Mouse (Mus musculus): ENCODE data around the gene Dnah10. TPM values are rescaled to one million over a fixed set of nuclear protein-coding genes. Genes with fewer than 3 reads are reported as not detected.

Gene Dnah10
- polyA plus RNA-seq, 1 experiment from 2014 or later: 0.04 TPM

DNA sequence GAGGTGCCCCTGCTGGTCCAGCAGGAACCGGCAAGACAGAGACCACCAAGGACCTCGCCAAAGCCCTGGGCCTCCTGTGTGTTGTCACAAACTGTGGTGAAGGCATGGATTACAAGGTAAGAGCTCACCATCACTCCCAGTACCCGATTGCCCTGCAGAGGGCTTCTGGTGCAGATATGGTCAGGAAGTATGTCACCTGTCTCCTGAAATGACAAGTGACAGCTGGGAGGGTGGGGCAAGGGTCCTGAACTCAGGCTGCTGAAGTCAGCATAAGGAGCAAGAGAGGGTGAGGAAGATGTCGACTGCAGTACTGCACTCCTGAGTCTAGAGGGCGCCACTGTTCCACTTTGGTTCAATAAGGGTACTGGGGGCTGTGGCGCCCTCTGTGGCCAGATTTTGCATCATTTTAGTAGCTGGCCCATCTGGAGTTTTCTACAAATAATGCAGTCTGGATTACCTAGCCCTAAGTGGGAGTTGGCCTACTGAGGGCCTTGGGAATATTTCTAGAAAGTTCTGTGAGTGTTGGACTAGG is 52.4 kb downstream of the Dnah10 start:
- no peak overlapping the region for H3K4me2 ChIP-seq
- no peaks in the 10 kb centered on the region for H3K9me3 ChIP-seq (replicated peaks; ENCODE audit: control insufficient read depth, low read length)
- no peak overlapping the region for H3K27ac ChIP-seq (ENCODE audit: low read depth, low read length)
- 65% methylated on average over 6 of the region's 6 CpGs for WGBS (ENCODE audit: insufficient replicate concordance)
- H3K9ac ChIP-seq (ENCODE audit: low read depth, low read length): no peak overlapping the region
- no peaks in the 10 kb centered on the region for H3K36me3 ChIP-seq (ENCODE audit: control insufficient read depth, insufficient read depth, low read length)
- no peaks in the 10 kb centered on the region for H3K4me1 ChIP-seq (ENCODE audit: control insufficient read depth, insufficient read depth, low read length)
- no peak overlapping the region for H3K4me3 ChIP-seq (ENCODE audit: low read depth, low read length)
- H3K27me3 ChIP-seq (ENCODE audit: control insufficient read depth, insufficient read depth, low read length): no peaks in the 10 kb centered on the region
- no peak for ATAC-seq (replicated peaks; ENCODE audit: insufficient number of reproducible peaks, low FRiP score, low TSS enrichment)

GRCm38 (mm10) chr5:124779926-124780325 is 55.0 kb downstream of the Dnah10 start:
- H3K4me1 ChIP-seq (ENCODE audit: control insufficient read depth, insufficient read depth, low read length): no peaks in the 10 kb centered on the region
- H3K36me3 ChIP-seq (ENCODE audit: control insufficient read depth, insufficient read depth, low read length): no peaks in the 10 kb centered on the region
- H3K27ac ChIP-seq (ENCODE audit: low read depth, low read length): no peak overlapping the region
- ATAC-seq (replicated peaks; ENCODE audit: insufficient number of reproducible peaks, low FRiP score, low TSS enrichment): no peak
- H3K27me3 ChIP-seq (ENCODE audit: control insufficient read depth, insufficient read depth, low read length): 0 out of 2 replicates have a peak, but pooled peaks cover 2% of the 10 kb centered on the region
- WGBS (ENCODE audit: insufficient replicate concordance): 76% methylated on average over 7 of the region's 7 CpGs
- H3K4me2 ChIP-seq: no peak overlapping the region
- H3K4me3 ChIP-seq (ENCODE audit: low read depth, low read length): no peak overlapping the region
- no peak overlapping the region for H3K9ac ChIP-seq (ENCODE audit: low read depth, low read length)
- no peaks in the 10 kb centered on the region for H3K9me3 ChIP-seq (replicated peaks; ENCODE audit: control insufficient read depth, low read length)

DNA sequence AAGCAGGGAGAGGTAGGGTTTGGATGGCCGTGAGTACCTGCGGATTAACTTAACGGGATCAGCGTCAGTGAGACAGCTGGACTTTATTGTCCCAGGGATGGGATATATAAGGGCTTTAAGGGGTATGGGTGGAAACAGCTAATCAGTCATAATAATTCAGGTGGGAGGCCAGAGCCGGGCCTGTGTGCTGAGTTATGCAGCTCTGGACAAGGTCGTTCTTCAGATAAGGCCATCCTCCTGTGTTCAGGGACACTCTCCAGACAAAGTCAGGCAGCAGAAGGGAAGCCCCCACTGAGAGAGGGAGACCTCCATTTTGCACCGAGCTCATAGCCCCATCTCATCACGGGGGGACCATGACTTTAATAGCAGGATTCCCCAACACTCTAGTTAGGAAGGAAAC is 56.8 kb downstream of the Dnah10 start:
- H3K9ac ChIP-seq (ENCODE audit: low read depth, low read length): no peak overlapping the region
- no peak overlapping the region for H3K4me3 ChIP-seq (ENCODE audit: low read depth, low read length)
- 0 out of 2 replicates have a peak, but pooled peaks cover 4% of the 10 kb centered on the region for H3K9me3 ChIP-seq (replicated peaks; ENCODE audit: control insufficient read depth, low read length)
- H3K36me3 ChIP-seq (ENCODE audit: control insufficient read depth, insufficient read depth, low read length): no peaks in the 10 kb centered on the region
- H3K4me2 ChIP-seq: no peak overlapping the region
- ATAC-seq (replicated peaks; ENCODE audit: insufficient number of reproducible peaks, low FRiP score, low TSS enrichment): no peak
- no peak overlapping the region for H3K27ac ChIP-seq (ENCODE audit: low read depth, low read length)
- WGBS (ENCODE audit: insufficient replicate concordance): 60% methylated on average over 8 of the region's 8 CpGs
- 0 out of 2 replicates have a peak, but pooled peaks cover 2% of the 10 kb centered on the region for H3K27me3 ChIP-seq (ENCODE audit: control insufficient read depth, insufficient read depth, low read length)
- H3K4me1 ChIP-seq (ENCODE audit: control insufficient read depth, insufficient read depth, low read length): no peaks in the 10 kb centered on the region

DNA sequence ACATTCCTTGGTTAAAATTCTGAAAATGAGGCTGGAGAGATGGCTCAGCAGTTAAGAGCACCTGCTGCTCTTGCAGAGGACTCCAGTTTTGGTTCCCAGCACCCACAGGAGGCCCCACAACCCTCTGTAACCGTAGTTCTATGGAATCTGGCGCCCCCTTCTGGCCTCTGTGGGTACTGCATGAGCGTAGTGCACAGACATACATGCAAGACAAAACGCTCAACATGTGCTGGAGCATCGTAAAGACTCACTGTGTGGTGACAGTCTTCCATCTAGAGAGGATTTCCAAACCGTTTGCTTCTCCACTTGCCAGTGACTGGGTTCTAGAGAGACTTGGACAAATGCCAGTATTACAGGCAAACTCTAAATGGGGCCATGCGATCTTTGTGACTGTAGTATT is 60.8 kb downstream of the Dnah10 start:
- H3K9ac ChIP-seq (ENCODE audit: low read depth, low read length): no peak overlapping the region
- H3K4me2 ChIP-seq: no peak overlapping the region
- 0 out of 2 replicates have a peak, but pooled peaks cover 4% of the 10 kb centered on the region for H3K9me3 ChIP-seq (replicated peaks; ENCODE audit: control insufficient read depth, low read length)
- H3K36me3 ChIP-seq (ENCODE audit: control insufficient read depth, insufficient read depth, low read length): no peaks in the 10 kb centered on the region
- no peak for ATAC-seq (replicated peaks; ENCODE audit: insufficient number of reproducible peaks, low FRiP score, low TSS enrichment)
- H3K4me1 ChIP-seq (ENCODE audit: control insufficient read depth, insufficient read depth, low read length): no peaks in the 10 kb centered on the region
- H3K27ac ChIP-seq (ENCODE audit: low read depth, low read length): no peak overlapping the region
- H3K27me3 ChIP-seq (ENCODE audit: control insufficient read depth, insufficient read depth, low read length): 0 out of 2 replicates have a peak, but pooled peaks cover 2% of the 10 kb centered on the region
- 83% methylated on average over 7 of the region's 7 CpGs for WGBS (ENCODE audit: insufficient replicate concordance)
- H3K4me3 ChIP-seq (ENCODE audit: low read depth, low read length): no peak overlapping the region

DNA sequence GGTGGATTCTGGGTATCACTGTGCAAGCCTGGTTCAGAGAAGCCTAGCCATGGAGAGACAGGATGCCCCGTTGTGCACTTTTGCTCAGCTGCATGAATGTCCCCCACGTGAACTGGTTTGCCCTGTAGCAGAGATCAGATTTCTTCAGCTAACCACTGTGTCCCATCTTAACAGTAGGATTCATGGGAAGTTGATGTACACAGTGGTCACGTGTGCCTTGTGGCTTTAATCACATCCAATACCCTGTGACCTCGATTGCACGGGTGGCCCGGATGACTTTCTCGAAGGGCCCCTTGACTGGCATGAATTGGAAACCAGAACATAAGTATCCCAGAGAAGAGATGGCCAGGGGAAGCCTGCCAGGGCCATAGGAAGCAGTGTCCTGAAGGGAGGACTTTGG is 67.2 kb downstream of the Dnah10 start:
- Histone ChIP-seq H3K9me3 (replicated peaks; ENCODE audit: control insufficient read depth, low read length) (no peaks in the 10 kb centered on the region), H3K36me3 (ENCODE audit: control insufficient read depth, insufficient read depth, low read length) (no peaks in the 10 kb centered on the region), H3K4me3 (ENCODE audit: low read depth, low read length) (no peak overlapping the region), H3K4me1 (ENCODE audit: control insufficient read depth, insufficient read depth, low read length) (no peaks in the 10 kb centered on the region), H3K27me3 (ENCODE audit: control insufficient read depth, insufficient read depth, low read length) (no peaks in the 10 kb centered on the region), H3K27ac (ENCODE audit: low read depth, low read length) (no peak overlapping the region), H3K9ac (ENCODE audit: low read depth, low read length) (no peak overlapping the region), H3K4me2 (no peak overlapping the region)
- ATAC-seq (replicated peaks; ENCODE audit: insufficient number of reproducible peaks, low FRiP score, low TSS enrichment): no peak
- WGBS (ENCODE audit: insufficient replicate concordance): 90% methylated on average over 7 of the region's 7 CpGs

DNA sequence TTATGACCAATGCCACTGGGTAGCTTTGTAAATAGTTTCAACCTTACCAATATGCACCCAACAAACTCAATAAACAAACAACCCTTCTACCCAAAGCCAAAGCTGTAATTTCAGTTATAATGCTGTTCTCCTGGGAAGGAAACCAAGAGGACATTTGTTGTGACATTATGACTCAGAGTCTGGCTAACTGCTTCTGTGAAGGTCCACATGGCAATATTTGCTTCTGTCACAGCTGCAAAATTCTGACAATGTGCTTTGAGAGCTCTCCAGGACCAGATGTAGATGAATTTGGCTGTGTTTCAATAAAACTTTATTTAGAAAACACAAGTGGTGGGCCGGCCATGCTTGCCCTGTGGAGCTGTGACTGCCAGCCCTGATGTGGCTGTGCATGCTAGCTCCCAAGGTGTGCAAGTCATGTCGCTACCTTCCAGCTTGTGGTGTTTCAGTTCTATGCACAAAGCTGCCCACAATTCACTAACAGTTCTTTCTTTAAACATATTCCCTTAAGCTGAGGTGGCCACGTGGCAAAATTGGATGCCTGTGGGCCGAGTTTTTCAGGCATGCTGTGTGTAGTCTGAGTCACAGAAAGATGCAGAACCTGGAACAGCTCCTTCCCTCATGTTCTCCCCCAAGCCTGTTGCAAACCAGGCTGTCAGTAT is 85.0 kb downstream of the Dnah10 start:
- Histone ChIP-seq H3K27me3 (ENCODE audit: control insufficient read depth, insufficient read depth, low read length) (no peaks in the 10 kb centered on the region), H3K9ac (ENCODE audit: low read depth, low read length) (no peak overlapping the region), H3K4me3 (ENCODE audit: low read depth, low read length) (no peak overlapping the region), H3K27ac (ENCODE audit: low read depth, low read length) (no peak overlapping the region), H3K36me3 (ENCODE audit: control insufficient read depth, insufficient read depth, low read length) (no peaks in the 10 kb centered on the region), H3K4me2 (no peak overlapping the region), H3K9me3 (replicated peaks; ENCODE audit: control insufficient read depth, low read length) (no peaks in the 10 kb centered on the region), H3K4me1 (ENCODE audit: control insufficient read depth, insufficient read depth, low read length) (no peaks in the 10 kb centered on the region)
- WGBS (ENCODE audit: insufficient replicate concordance): 72% methylated on average over 4 of the region's 4 CpGs
- no peak for ATAC-seq (replicated peaks; ENCODE audit: insufficient number of reproducible peaks, low FRiP score, low TSS enrichment)

DNA sequence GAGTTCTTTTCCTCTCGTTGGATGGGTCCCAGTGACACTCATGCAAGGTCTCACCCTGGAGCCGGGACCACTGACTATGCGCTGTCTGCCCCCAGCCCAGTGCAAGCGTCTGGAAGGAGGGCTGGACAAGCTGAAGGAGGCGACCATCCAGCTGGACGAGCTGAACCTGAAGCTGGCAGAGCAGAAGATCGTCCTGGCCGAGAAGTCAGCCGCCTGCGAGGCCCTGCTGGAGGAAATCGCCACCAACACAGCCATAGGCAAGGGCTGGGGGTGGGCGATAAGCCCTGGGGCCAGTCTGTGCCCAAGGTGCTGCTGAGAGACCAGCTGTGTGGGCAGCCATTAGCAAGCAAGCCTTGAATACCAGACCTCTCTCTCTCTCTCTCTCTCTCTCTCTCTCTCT is 87.6 kb downstream of the Dnah10 start:
- WGBS (ENCODE audit: insufficient replicate concordance): 69% methylated on average over 12 of the region's 12 CpGs
- H3K9ac ChIP-seq (ENCODE audit: low read depth, low read length): no peak overlapping the region
- H3K4me3 ChIP-seq (ENCODE audit: low read depth, low read length): no peak overlapping the region
- no peak overlapping the region for H3K27ac ChIP-seq (ENCODE audit: low read depth, low read length)
- no peak for ATAC-seq (replicated peaks; ENCODE audit: insufficient number of reproducible peaks, low FRiP score, low TSS enrichment)
- no peaks in the 10 kb centered on the region for H3K9me3 ChIP-seq (replicated peaks; ENCODE audit: control insufficient read depth, low read length)
- no peak overlapping the region for H3K4me2 ChIP-seq
- no peaks in the 10 kb centered on the region for H3K4me1 ChIP-seq (ENCODE audit: control insufficient read depth, insufficient read depth, low read length)
- no peaks in the 10 kb centered on the region for H3K27me3 ChIP-seq (ENCODE audit: control insufficient read depth, insufficient read depth, low read length)
- H3K36me3 ChIP-seq (ENCODE audit: control insufficient read depth, insufficient read depth, low read length): no peaks in the 10 kb centered on the region

DNA sequence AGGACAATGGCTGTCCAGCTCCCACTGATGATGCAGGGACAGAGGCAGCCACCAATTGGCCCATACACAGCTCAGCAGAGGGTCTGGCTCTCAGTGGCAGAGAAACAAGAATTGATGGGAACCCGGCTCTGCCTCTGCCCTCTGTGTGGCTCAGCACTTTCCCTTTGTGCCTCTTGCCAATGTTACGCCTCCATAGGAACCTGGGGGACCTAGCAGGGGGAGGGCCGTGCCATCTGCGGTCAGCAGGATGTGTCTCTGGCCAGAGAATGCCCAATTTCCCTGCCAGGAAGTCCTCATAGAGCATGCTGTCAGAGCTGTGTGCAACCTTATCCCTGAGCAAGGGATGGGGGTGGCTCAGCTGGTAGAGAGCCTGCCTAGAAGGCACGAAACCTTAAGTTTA is 89.9 kb downstream of the Dnah10 start:
- Histone ChIP-seq H3K27ac (ENCODE audit: low read depth, low read length) (no peak overlapping the region), H3K9ac (ENCODE audit: low read depth, low read length) (no peak overlapping the region), H3K4me3 (ENCODE audit: low read depth, low read length) (no peak overlapping the region), H3K9me3 (replicated peaks; ENCODE audit: control insufficient read depth, low read length) (no peaks in the 10 kb centered on the region), H3K4me2 (no peak overlapping the region), H3K27me3 (ENCODE audit: control insufficient read depth, insufficient read depth, low read length) (no peaks in the 10 kb centered on the region), H3K36me3 (ENCODE audit: control insufficient read depth, insufficient read depth, low read length) (no peaks in the 10 kb centered on the region), H3K4me1 (ENCODE audit: control insufficient read depth, insufficient read depth, low read length) (no peaks in the 10 kb centered on the region)
- WGBS (ENCODE audit: insufficient replicate concordance): 71% methylated on average over 5 of the region's 5 CpGs
- no peak for ATAC-seq (replicated peaks; ENCODE audit: insufficient number of reproducible peaks, low FRiP score, low TSS enrichment)

DNA sequence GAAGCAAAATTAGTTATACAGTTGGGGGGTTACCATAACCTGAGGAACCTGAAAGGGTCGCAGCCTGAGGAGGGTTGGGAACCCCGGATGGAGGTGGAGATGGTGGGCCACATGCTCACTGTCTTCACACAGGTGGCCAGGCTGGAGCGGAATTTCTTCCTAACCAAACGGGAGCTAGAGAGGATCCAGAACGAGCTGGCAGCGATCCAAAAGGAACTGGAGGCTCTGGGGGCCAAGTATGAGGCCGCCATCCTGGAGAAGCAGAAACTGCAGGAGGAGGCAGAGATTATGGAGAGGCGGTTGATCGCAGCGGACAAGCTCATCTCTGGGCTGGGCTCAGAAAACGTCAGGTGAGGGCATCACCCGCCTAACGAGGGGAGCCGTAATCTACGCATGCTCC is 92.2 kb downstream of the Dnah10 start:
- Histone ChIP-seq H3K4me2 (no peak overlapping the region), H3K4me3 (ENCODE audit: low read depth, low read length) (no peak overlapping the region), H3K27me3 (ENCODE audit: control insufficient read depth, insufficient read depth, low read length) (no peaks in the 10 kb centered on the region), H3K9me3 (replicated peaks; ENCODE audit: control insufficient read depth, low read length) (no peaks in the 10 kb centered on the region), H3K9ac (ENCODE audit: low read depth, low read length) (no peak overlapping the region), H3K27ac (ENCODE audit: low read depth, low read length) (no peak overlapping the region), H3K4me1 (ENCODE audit: control insufficient read depth, insufficient read depth, low read length) (no peaks in the 10 kb centered on the region), H3K36me3 (ENCODE audit: control insufficient read depth, insufficient read depth, low read length) (no peaks in the 10 kb centered on the region)
- WGBS (ENCODE audit: insufficient replicate concordance): 79% methylated on average over 15 of the region's 15 CpGs
- no peak for ATAC-seq (replicated peaks; ENCODE audit: insufficient number of reproducible peaks, low FRiP score, low TSS enrichment)

All from heart, embryonic 11.5 days (tissue).